Mouse (Mus musculus) thymus, adult 2 months (tissue): Measurements from ENCODE around the gene Dhrs7.

Experiments used
- CTCF ChIP-seq: fragments of 200-500 bp; IDR thresholded peaks from 2 replicates; pipeline ENCODE4 v1.5.1; 2012; ENCODE audit warnings: mild to moderate bottlenecking, control low read depth, low read length, moderate library complexity, borderline replicate concordance; ENCODE audit not compliant: control insufficient read depth, poor library complexity, insufficient read depth; ENCODE audit errors: extremely low read depth
- POLR2A ChIP-seq: fragments of 200-500 bp; IDR thresholded peaks from 2 replicates; pipeline ENCODE4 v1.6.1; 2012; ENCODE audit warnings: mild to moderate bottlenecking, low read length, control low read depth, moderate library complexity; ENCODE audit not compliant: control insufficient read depth, poor library complexity, insufficient read depth; ENCODE audit errors: extremely low read depth

DNA sequence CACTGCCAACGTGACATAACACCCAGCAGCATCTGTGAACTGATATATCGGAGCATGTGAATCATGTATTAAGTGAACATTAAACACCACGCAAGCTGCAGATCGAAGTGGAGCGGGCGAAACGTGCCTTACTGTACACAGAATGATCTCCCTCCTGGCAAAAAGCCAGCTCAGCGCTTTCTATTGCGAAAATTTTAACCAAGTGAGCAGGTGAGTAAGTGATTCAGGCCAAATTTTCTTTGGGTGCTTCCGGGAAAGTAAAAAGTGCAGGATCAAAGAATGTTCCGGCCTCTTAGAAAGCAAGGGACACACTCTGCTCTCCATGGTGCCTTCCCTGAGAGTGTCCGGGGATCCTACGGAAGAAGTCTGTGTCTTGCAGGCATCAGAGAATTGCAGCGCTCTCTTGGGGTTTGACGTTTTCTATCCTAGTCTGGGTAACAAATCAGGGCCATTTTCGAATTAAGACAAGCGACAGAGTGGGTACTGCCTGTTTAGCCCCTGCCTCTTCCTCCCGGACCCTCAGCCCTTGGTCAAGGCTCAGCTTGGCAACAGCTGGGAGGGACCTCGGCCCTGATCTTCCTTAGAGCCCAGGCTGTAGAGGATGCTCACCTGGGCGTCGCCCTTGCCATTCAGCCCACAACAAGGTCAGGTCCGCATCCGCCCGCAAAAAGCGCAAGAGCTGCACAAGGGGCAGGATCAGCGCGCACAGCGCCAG is 532 bp downstream of the Dhrs7 start:
- TF ChIP-seq POLR2A (no peak), CTCF (peak; percentile 43; the same call in 1 of the 2 replicates)
